Mouse (Mus musculus) midbrain, embryonic 12.5 days (tissue): ENCODE measurements around the gene Ptp4a2. TPM values are rescaled to one million over a fixed set of nuclear protein-coding genes. Genes with fewer than 3 reads are reported as not detected.
A peak's percentile ranks its signal among the peaks of the same experiment; 100 is the strongest.
"Not testable (repeated sequence)": the region's sequence is repeated elsewhere in the genome, so short reads cannot be mapped to it uniquely, and the experiment has no call there.

Experiments
- ATAC-seq: fragments of 200-750 bp; cut with Nextera tagmentation; 2 replicates; pipeline ENCODE4 v1.8.0; 2017; ENCODE audit warnings: low read depth, moderate TSS enrichment, moderate library complexity; ENCODE audit not compliant: low FRiP score
- H3K27ac ChIP-seq: fragments of 300-500 bp; sonication (generic); replicated peaks from 2 replicates; pipeline ENCODE4 v1.5.1; 2016; ENCODE audit warnings: mild to moderate bottlenecking
- H3K27me3 ChIP-seq: fragments of 300-500 bp; sonication (generic); 2 replicates; pipeline ENCODE4 v1.6.1; 2016; ENCODE audit warnings: mild to moderate bottlenecking
- H3K36me3 ChIP-seq: fragments of 300-500 bp; sonication (generic); 2 replicates; pipeline ENCODE4 v1.6.1; 2016
- H3K4me1 ChIP-seq: fragments of 300-500 bp; sonication (generic); 2 replicates; pipeline ENCODE4 v1.6.1; 2016
- H3K4me2 ChIP-seq: fragments of 300-500 bp; sonication (generic); replicated peaks from 2 replicates; pipeline ENCODE4 v1.6.1; 2016; ENCODE audit warnings: mild to moderate bottlenecking, moderate library complexity
- H3K4me3 ChIP-seq: fragments of 300-500 bp; sonication (generic); 2 replicates; pipeline ENCODE4 v1.5.1; 2016; ENCODE audit warnings: mild to moderate bottlenecking
- H3K9ac ChIP-seq: fragments of 300-500 bp; sonication (generic); replicated peaks from 2 replicates; pipeline ENCODE4 v1.6.1; 2016; ENCODE audit warnings: mild to moderate bottlenecking, moderate library complexity
- H3K9me3 ChIP-seq: fragments of 300-500 bp; sonication (generic); 2 replicates; pipeline ENCODE4 v1.6.1; 2016; ENCODE audit warnings: mild to moderate bottlenecking
- WGBS: fragments of 180-500 bp; shearing (Covaris S2); methylation state at CpG from one replicate; pipeline ENCODE4 v1.1.7; 2016; 5-methylcytosine and 5-hydroxymethylcytosine counted together
- polyA plus RNA-seq: library from polyadenylated mRNA; unstranded; fragments of >200 nt; fragmentation: Nextera tagmentation; extraction: Ambion mirVana; gene quantifications from 2 replicates; pipeline ENCODE4 v1.2.1, GENCODE M21; 2016

The Ptp4a2 gene
- polyA plus RNA-seq, 1 experiment from 2014 or later = 345 TPM

- no peaks in the 10 kb centered on the region for H3K9me3 ChIP-seq
- H3K4me3 ChIP-seq = no peak overlapping the region
- 94% methylated on average over 9 of the region's 9 CpGs for WGBS
- H3K27me3 ChIP-seq = no peaks in the 10 kb centered on the region
- H3K4me1 ChIP-seq = peaks cover 5% of the 10 kb centered on the region; the same call in 1 of the 2 replicates
- no peak overlapping the region for H3K4me2 ChIP-seq
- H3K36me3 ChIP-seq = no peaks in the 10 kb centered on the region
- H3K27ac ChIP-seq = no peak overlapping the region
- H3K9ac ChIP-seq = no peak overlapping the region
- no peak for ATAC-seq
Measured at GRCm38 (mm10) chr4:129860456-129860855, 49.4 kb downstream of the Ptp4a2 start.

- WGBS = 90% methylated on average over 8 of the region's 8 CpGs
Measured at GRCm38 (mm10) chr4:129861400-129861799, 50.4 kb downstream of the Ptp4a2 start.

GRCm38 (mm10) chr4:129862357-129862756 is 51.3 kb downstream of the Ptp4a2 start:
- Histone ChIP-seq H3K27me3 (no peaks in the 10 kb centered on the region), H3K9me3 (no peaks in the 10 kb centered on the region), H3K4me3 (no peak overlapping the region), H3K36me3 (no peaks in the 10 kb centered on the region), H3K4me1 (no peaks in the 10 kb centered on the region), H3K9ac (no peak overlapping the region), H3K27ac (no peak overlapping the region), H3K4me2 (no peak overlapping the region)
- ATAC-seq = no peak
- WGBS = 94% methylated on average over 3 of the region's 3 CpGs

More at GRCm38 (mm10) chr4:129861400-129861799, 50.4 kb downstream of the Ptp4a2 start:
- no peaks in the 10 kb centered on the region for H3K9me3 ChIP-seq
- no peaks in the 10 kb centered on the region for H3K27me3 ChIP-seq
- no peaks in the 10 kb centered on the region for H3K36me3 ChIP-seq
- H3K9ac ChIP-seq = no peak overlapping the region
- H3K4me2 ChIP-seq = no peak overlapping the region
- no peak for ATAC-seq
- no peak overlapping the region for H3K4me3 ChIP-seq
- no peaks in the 10 kb centered on the region for H3K4me1 ChIP-seq
- H3K27ac ChIP-seq = no peak overlapping the region

GRCm38 (mm10) chr4:129866171-129866570 is 55.2 kb downstream of the Ptp4a2 start:
- H3K27ac ChIP-seq, H3K36me3 ChIP-seq, H3K27me3 ChIP-seq, H3K9ac ChIP-seq, H3K4me1 ChIP-seq, H3K9me3 ChIP-seq, H3K4me3 ChIP-seq, H3K4me2 ChIP-seq, ATAC-seq: not testable (repeated sequence)
- WGBS = 97% methylated on average over 5 of the region's 5 CpGs

- Histone ChIP-seq H3K36me3 (no peaks in the 10 kb centered on the region), H3K27me3 (no peaks in the 10 kb centered on the region), H3K4me2 (no peak overlapping the region), H3K9ac (no peak overlapping the region), H3K27ac (no peak overlapping the region), H3K9me3 (no peaks in the 10 kb centered on the region), H3K4me3 (no peak overlapping the region), H3K4me1 (0 out of 2 replicates have a peak, but pooled peaks cover 3% of the 10 kb centered on the region)
- ATAC-seq = no peak
- WGBS = 63% methylated on average over 6 of the region's 6 CpGs
Measured at GRCm38 (mm10) chr4:129868211-129868610, 57.2 kb downstream of the Ptp4a2 start.

GRCm38 (mm10) chr4:129870483-129870882 is 59.5 kb downstream of the Ptp4a2 start:
- no peak overlapping the region for H3K4me3 ChIP-seq
- WGBS = 82% methylated on average over 6 of the region's 6 CpGs
- H3K9me3 ChIP-seq = no peaks in the 10 kb centered on the region
- no peak overlapping the region for H3K9ac ChIP-seq
- no peak overlapping the region for H3K27ac ChIP-seq
- no peak overlapping the region for H3K4me2 ChIP-seq
- H3K36me3 ChIP-seq = no peaks in the 10 kb centered on the region
- H3K4me1 ChIP-seq = 0 out of 2 replicates have a peak, but pooled peaks cover 3% of the 10 kb centered on the region
- no peaks in the 10 kb centered on the region for H3K27me3 ChIP-seq
- ATAC-seq = no peak

GRCm38 (mm10) chr4:129872376-129872922 is 61.4 kb downstream of the Ptp4a2 start:
- no peaks in the 10 kb centered on the region for H3K9me3 ChIP-seq
- ATAC-seq = no peak
- H3K4me2 ChIP-seq = no peak overlapping the region
- 91% methylated on average over 9 of the region's 9 CpGs for WGBS
- no peak overlapping the region for H3K9ac ChIP-seq
- no peak overlapping the region for H3K4me3 ChIP-seq
- H3K27me3 ChIP-seq = no peaks in the 10 kb centered on the region
- no peak overlapping the region for H3K27ac ChIP-seq
- H3K4me1 ChIP-seq = peaks cover 12% of the 10 kb centered on the region
- H3K36me3 ChIP-seq = no peaks in the 10 kb centered on the region

- Histone ChIP-seq H3K9ac (no peak overlapping the region), H3K9me3 (no peaks in the 10 kb centered on the region), H3K27me3 (no peaks in the 10 kb centered on the region), H3K4me2 (no peak overlapping the region), H3K27ac (no peak overlapping the region), H3K4me3 (no peak overlapping the region), H3K4me1 (peaks cover 17% of the 10 kb centered on the region), H3K36me3 (no peaks in the 10 kb centered on the region)
- WGBS = 91% methylated on average over 10 of the region's 10 CpGs
- no peak for ATAC-seq
Measured at GRCm38 (mm10) chr4:129874805-129875204, 63.8 kb downstream of the Ptp4a2 start.

- no peak for ATAC-seq
- Histone ChIP-seq H3K4me3 (no peak overlapping the region), H3K36me3 (no peaks in the 10 kb centered on the region), H3K9me3 (no peaks in the 10 kb centered on the region), H3K9ac (no peak overlapping the region), H3K27ac (no peak overlapping the region), H3K27me3 (no peaks in the 10 kb centered on the region), H3K4me1 (peaks cover 17% of the 10 kb centered on the region), H3K4me2 (no peak overlapping the region)
- 88% methylated on average over 11 of the region's 11 CpGs for WGBS
Measured at GRCm38 (mm10) chr4:129875406-129875805, 64.4 kb downstream of the Ptp4a2 start.

GRCm38 (mm10) chr4:129876831-129877764 is 66.1 kb downstream of the Ptp4a2 start:
- Histone ChIP-seq H3K4me3 (peak overlapping the region; percentile 35), H3K27me3 (no peaks in the 10 kb centered on the region), H3K4me1 (peaks cover 17% of the 10 kb centered on the region), H3K4me2 (peak overlapping the region; percentile 59), H3K9me3 (no peaks in the 10 kb centered on the region), H3K9ac (0 out of 2 replicates have a peak overlapping the region, but pooled peaks have one; percentile 32), H3K27ac (peak overlapping the region; percentile 72), H3K36me3 (no peaks in the 10 kb centered on the region)
- 13% methylated on average over 21 of the region's 21 CpGs for WGBS
- ATAC-seq = peak; percentile 71

GRCm38 (mm10) chr4:129877967-129878655 is 67.1 kb downstream of the Ptp4a2 start:
- Histone ChIP-seq H3K4me2 (peak overlapping the region; percentile 59), H3K4me1 (peaks cover 26% of the 10 kb centered on the region), H3K27ac (peak overlapping the region; percentile 72), H3K27me3 (no peaks in the 10 kb centered on the region), H3K36me3 (no peaks in the 10 kb centered on the region), H3K9ac (0 out of 2 replicates have a peak overlapping the region, but pooled peaks have one; percentile 32), H3K9me3 (no peaks in the 10 kb centered on the region), H3K4me3 (0 out of 2 replicates have a peak overlapping the region, but pooled peaks have one; percentile 35)
- 62% methylated on average over 11 of the region's 11 CpGs for WGBS
- no peak for ATAC-seq
